Mouse (Mus musculus) CH12.LX (cell line): ENCODE results near the gene Cd163. TPM values are rescaled to one million over a fixed set of nuclear protein-coding genes. Genes with fewer than 3 reads are reported as not detected.

ENCODE experiments used
- DNase-seq: peaks from one replicate; pipeline ENCODE4 v3.0.0-alpha.2; 2013; ENCODE audit errors: extremely low read depth
- H3K27ac ChIP-seq: 2 replicates; pipeline ENCODE4 v1.5.1; 2012; ENCODE audit warnings: low read depth, mild to moderate bottlenecking, control low read depth, moderate library complexity; ENCODE audit not compliant: insufficient read depth
- H3K27me3 ChIP-seq: replicated peaks from 2 replicates; pipeline ENCODE3; 2012; ENCODE audit warnings: inconsistent platforms
- H3K36me3 ChIP-seq, 2 experiments: replicated peaks in 1 of 2; 2 replicates each; pipeline versions ENCODE3 to v1.6.1; 2012; ENCODE audit warnings: inconsistent platforms in 1 of 2, low read length in 1 of 2, mild to moderate bottlenecking in 1 of 2, mixed read lengths in 1 of 2, moderate library complexity in 1 of 2; ENCODE audit not compliant: control insufficient read depth in 1 of 2, insufficient read depth in 1 of 2
- H3K4me1 ChIP-seq, 2 experiments: 2 replicates each; pipeline ENCODE4 v1.6.1; 2012; ENCODE audit warnings: inconsistent platforms in 1 of 2, moderate library complexity in 1 of 2; ENCODE audit not compliant: insufficient read depth in 2 of 2, control insufficient read depth in 1 of 2
- H3K4me2 ChIP-seq: 2 replicates; pipeline ENCODE4 v1.6.1; 2012; ENCODE audit warnings: low read depth, mild to moderate bottlenecking, control low read depth; ENCODE audit not compliant: poor library complexity, insufficient read depth, severe bottlenecking
- H3K4me3 ChIP-seq, 3 experiments: fragments of 150-350 bp in 1 of 3; sonication (generic) in 1 of 3; replicated peaks in 1 of 3; 2 replicates each; pipeline versions ENCODE3 to v1.5.1; 2011 to 2012; ENCODE audit warnings: low read depth in 2 of 3, low read length in 2 of 3, mild to moderate bottlenecking in 2 of 3, moderate library complexity in 2 of 3, control low read depth in 1 of 3, improper control_type of control experiment in 1 of 3, inconsistent platforms in 1 of 3, mixed read lengths in 1 of 3; ENCODE audit not compliant: poor library complexity in 1 of 3
- H3K79me2 ChIP-seq: replicated peaks from 2 replicates; pipeline ENCODE4 v1.6.1; 2012; ENCODE audit warnings: mild to moderate bottlenecking, moderate library complexity; ENCODE audit not compliant: control insufficient read depth, poor library complexity, insufficient read depth, severe bottlenecking; ENCODE audit errors: extremely low read depth
- H3K9ac ChIP-seq: 2 replicates; pipeline ENCODE4 v1.6.1; 2012; ENCODE audit warnings: low read depth, mild to moderate bottlenecking, control low read depth, moderate library complexity; ENCODE audit not compliant: insufficient read depth
- H3K9me3 ChIP-seq: replicated peaks from 2 replicates; pipeline ENCODE3; 2012; ENCODE audit warnings: low read length, inconsistent platforms, mixed read lengths
- BHLHE40 ChIP-seq: IDR thresholded peaks from 2 replicates; pipeline ENCODE4 v1.6.1; 2011; ENCODE audit warnings: mild to moderate bottlenecking, low read depth, low read length, improper control_type of control experiment
- CHD2 ChIP-seq: IDR thresholded peaks from 2 replicates; pipeline ENCODE4 v1.6.1; 2011; ENCODE audit warnings: low read length, improper control_type of control experiment
- CTCF ChIP-seq, 2 experiments: IDR thresholded peaks in 1 of 2; conservative IDR thresholded peaks in 1 of 2; 2 replicates each; pipeline ENCODE4 v1.5.1; 2011 to 2012; ENCODE audit warnings: low read depth in 2 of 2, low read length in 2 of 2, improper control_type of control experiment in 1 of 2, inconsistent platforms in 1 of 2, mild to moderate bottlenecking in 1 of 2, moderate library complexity in 1 of 2
- EP300 ChIP-seq: IDR thresholded peaks from 2 replicates; pipeline ENCODE4 v1.6.1; 2011; ENCODE audit warnings: low read length, improper control_type of control experiment
- HCFC1 ChIP-seq: IDR thresholded peaks from 2 replicates; pipeline ENCODE4 v1.6.1; 2012; ENCODE audit warnings: low read depth, mild to moderate bottlenecking, inconsistent platforms, low read length, improper control_type of control experiment
- IRF4 ChIP-seq: IDR thresholded peaks from 2 replicates; pipeline ENCODE4 v1.6.1; 2014; ENCODE audit warnings: low read depth, mild to moderate bottlenecking, inconsistent platforms, low read length, improper control_type of control experiment
- KAT2A ChIP-seq: IDR thresholded peaks from 2 replicates; pipeline ENCODE4 v1.6.1; 2012; ENCODE audit warnings: low read length, improper control_type of control experiment, inconsistent platforms; ENCODE audit not compliant: insufficient replicate concordance
- MAZ ChIP-seq: IDR thresholded peaks from 2 replicates; pipeline ENCODE4 v1.6.1; 2012; ENCODE audit warnings: low read depth, mild to moderate bottlenecking, inconsistent platforms, low read length, improper control_type of control experiment, moderate library complexity
- MEF2A ChIP-seq: IDR thresholded peaks from 2 replicates; pipeline ENCODE4 v1.6.1; 2014; ENCODE audit warnings: low read depth, mild to moderate bottlenecking, inconsistent platforms, low read length, improper control_type of control experiment, borderline replicate concordance
- PAX5 ChIP-seq: IDR thresholded peaks from 2 replicates; pipeline ENCODE4 v1.6.1; 2012; ENCODE audit warnings: low read length, inconsistent platforms, mixed read lengths
- POLR2A ChIP-seq: IDR thresholded peaks from 2 replicates; pipeline ENCODE4 v1.6.1; 2011; ENCODE audit warnings: low read depth, mild to moderate bottlenecking, improper control_type of control experiment, low read length
- POLR2AphosphoS2 ChIP-seq: IDR thresholded peaks from 2 replicates; pipeline ENCODE4 v1.6.1; 2011; ENCODE audit warnings: low read depth, low read length, improper control_type of control experiment
- RCOR1 ChIP-seq: conservative IDR thresholded peaks from 2 replicates; pipeline ENCODE4 v1.6.1; 2012; ENCODE audit warnings: low read depth, mild to moderate bottlenecking, inconsistent platforms, low read length, improper control_type of control experiment
- SMC3 ChIP-seq: IDR thresholded peaks from 2 replicates; pipeline ENCODE4 v1.6.1; 2011; ENCODE audit warnings: low read depth, low read length, improper control_type of control experiment
- dilution Hi-C: fragments of 300-500 bp; cut with MboI; formaldehyde crosslinking; loops from 2 replicates; pipeline ENCODE4 v1.14.3; 2020; ENCODE audit warnings: low sequenced_read_pairs; ENCODE audit not compliant: extremely low pct_unique_long_range_greater_than_20kb, extremely low pct_ligation_motif_present
- in situ Hi-C: fragments of 300-500 bp; cut with MboI; formaldehyde crosslinking; loops from 3 replicates; pipeline ENCODE4 v1.14.3; 2019; ENCODE audit warnings: low sequenced_read_pairs, low pct_ligation_motif_present, low pct_unique_long_range_greater_than_20kb, mixed read lengths
- polyA plus RNA-seq: library from polyadenylated mRNA; unstranded; fragments of >175 nt; gene quantifications from 2 replicates; pipeline ENCODE4 v1.2.1, GENCODE M21; 2012; ENCODE audit warnings: low read depth; ENCODE audit not compliant: insufficient read length
- total RNA-seq, 2 experiments: library from RNA; depleted of rRNA; stranded (reverse); fragments of 300-350 nt in 1 of 2; fragments of >200 nt in 1 of 2; gene quantifications; 2 replicates each; pipeline ENCODE4 v1.2.3; 2012 to 2014

Gene Cd163
- total and polyA plus RNA-seq, 3 experiments: not detected

DNA sequence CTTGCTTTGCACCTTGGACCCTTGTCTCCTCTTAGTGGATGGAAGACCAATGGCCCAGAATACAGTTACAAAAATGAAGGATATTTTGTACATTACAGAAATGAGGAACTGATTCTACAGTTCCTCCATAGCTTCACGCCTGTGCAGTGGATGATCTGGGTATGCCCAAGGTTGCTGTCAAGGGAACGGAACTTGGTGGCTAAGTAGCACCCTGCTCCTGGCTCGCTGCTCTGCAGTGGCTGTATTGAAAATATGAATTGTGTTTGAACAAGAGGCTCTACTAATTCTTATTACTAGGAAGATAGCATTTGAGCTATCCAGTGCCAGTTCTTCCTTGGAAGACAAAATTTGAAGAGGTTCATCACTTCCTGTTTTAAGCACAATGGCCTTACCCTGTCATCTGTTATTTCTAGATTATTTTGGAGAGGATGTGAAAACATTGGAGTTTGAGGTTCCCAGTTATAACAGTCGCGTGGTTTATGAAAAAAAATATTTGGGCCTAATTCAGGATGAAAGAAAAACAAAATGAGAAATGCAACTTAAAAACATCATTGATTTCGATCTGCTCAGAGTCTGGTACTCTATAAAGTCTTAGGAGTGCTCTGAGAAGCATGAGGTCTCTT, 69.2 kb downstream of the Cd163 start:
- Histone ChIP-seq H3K9ac (no peak overlapping the region), H3K4me3 (no peak overlapping the region), H3K27me3 (peaks cover 64% of the 10 kb centered on the region), H3K36me3 (no peaks in the 10 kb centered on the region), H3K9me3 (no peaks in the 10 kb centered on the region), H3K4me1 (no peaks in the 10 kb centered on the region), H3K4me2 (no peak overlapping the region), H3K79me2 (no peaks in the 10 kb centered on the region), H3K27ac (no peak overlapping the region)
- TF ChIP-seq RCOR1: no peak
- TF ChIP-seq IRF4: peak; percentile 30; the same call in 1 of the 2 replicates
- TF ChIP-seq CHD2: no peak
- TF ChIP-seq EP300: peak; percentile 57; the same call in 1 of the 2 replicates
- dilution Hi-C loops: no loop called here
- peak; percentile 7 for DNase-seq
- in situ Hi-C loops: loop anchor here (25.0 kb wide), 1 partner anchor 436 kb away; no protein-coding TSS in a partner anchor

DNA sequence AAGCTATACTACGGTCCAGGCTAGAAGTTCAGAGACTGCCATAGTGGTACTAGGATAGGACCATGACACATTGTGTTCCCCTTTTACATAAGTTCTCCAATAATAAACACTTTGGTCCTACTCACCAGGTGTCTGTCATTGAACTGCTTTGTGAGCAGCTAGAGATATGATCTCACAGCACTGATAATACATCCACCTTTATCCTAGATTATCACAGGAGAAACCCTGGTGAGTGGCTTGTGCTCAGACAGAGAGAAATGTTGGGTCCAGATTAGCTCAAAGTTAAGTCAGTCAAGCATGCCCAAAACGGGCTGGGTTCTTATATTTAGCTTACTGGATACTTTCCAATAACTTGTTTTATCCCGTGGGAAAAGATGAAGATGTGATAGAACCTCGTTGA, 70.2 kb downstream of the Cd163 start:
- Histone ChIP-seq H3K4me3 (no peak overlapping the region), H3K79me2 (no peaks in the 10 kb centered on the region), H3K9ac (no peak overlapping the region), H3K4me2 (no peak overlapping the region), H3K27ac (no peak overlapping the region), H3K36me3 (no peaks in the 10 kb centered on the region), H3K4me1 (no peaks in the 10 kb centered on the region), H3K9me3 (no peaks in the 10 kb centered on the region), H3K27me3 (peaks cover 56% of the 10 kb centered on the region)
- DNase-seq: no peak
- dilution Hi-C loops: no loop called here
- in situ Hi-C loops: loop anchor here (5.0 to 25.0 kb wide), 2 partner anchors 112 to 437 kb away; no protein-coding TSS in a partner anchor
- TF ChIP-seq EP300: no peak
- no peak for TF ChIP-seq POLR2A
- TF ChIP-seq MAZ: no peak
- TF ChIP-seq PAX5: no peak
- TF ChIP-seq BHLHE40: no peak
- TF ChIP-seq POLR2AphosphoS2: no peak
- TF ChIP-seq KAT2A: no peak

DNA sequence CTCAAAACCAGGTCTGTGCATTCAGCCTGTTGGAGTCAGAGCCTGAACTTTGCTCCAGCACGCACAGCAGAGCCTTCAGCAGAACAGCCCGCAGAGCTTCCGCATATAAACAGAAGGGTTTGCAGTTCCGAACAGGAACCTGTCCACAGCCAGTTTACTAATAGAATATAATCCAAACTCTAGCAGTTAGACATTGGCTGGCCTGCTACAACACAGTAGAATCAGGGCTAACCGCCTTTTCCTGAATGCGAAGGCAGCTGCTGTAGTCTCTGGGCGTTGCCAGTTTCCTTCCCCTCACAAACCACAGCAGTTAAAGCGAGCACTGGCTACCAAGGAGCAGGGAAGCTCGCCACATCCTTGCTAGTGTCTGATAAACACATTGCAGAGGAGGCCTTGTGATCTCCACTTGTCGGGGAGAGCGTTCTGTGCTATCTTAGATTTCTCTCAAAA, 71.0 kb downstream of the Cd163 start:
- in situ Hi-C loops: loop anchor here (5.0 kb wide), 1 partner anchor 113 kb away; no protein-coding TSS in a partner anchor

More for the DNA sequence above, 71.0 kb downstream of the Cd163 start:
- no peaks in the 10 kb centered on the region for H3K36me3 ChIP-seq
- H3K27me3 ChIP-seq: peaks cover 52% of the 10 kb centered on the region
- no peaks in the 10 kb centered on the region for H3K9me3 ChIP-seq
- TF ChIP-seq SMC3: no peak
- TF ChIP-seq MEF2A: no peak
- TF ChIP-seq HCFC1: no peak
- TF ChIP-seq MAZ: no peak
- no peak for TF ChIP-seq POLR2A
- TF ChIP-seq CTCF (conservative IDR thresholded peaks at IDR 0.05 in 1 of 2, IDR thresholded peaks at IDR 0.05 in 1 of 2; ENCODE audit: low read depth in 2 of 2, low read length in 2 of 2): no peak
- TF ChIP-seq POLR2AphosphoS2: no peak
- no peak for TF ChIP-seq KAT2A
- H3K79me2 ChIP-seq: no peaks in the 10 kb centered on the region
- no peak overlapping the region for H3K27ac ChIP-seq
- no peaks in the 10 kb centered on the region for H3K4me1 ChIP-seq
- no peak overlapping the region for H3K4me2 ChIP-seq
- dilution Hi-C loops: no loop called here
- H3K4me3 ChIP-seq: no peak overlapping the region
- H3K9ac ChIP-seq: no peak overlapping the region
- no peak for DNase-seq
